Mouse (Mus musculus): ENCODE measurements around the gene Spry2. TPM values are rescaled to one million over a fixed set of nuclear protein-coding genes. Genes with fewer than 3 reads are reported as not detected.

Spry2 gene
- total RNA-seq, 1 experiment: 49.5 TPM

DNA sequence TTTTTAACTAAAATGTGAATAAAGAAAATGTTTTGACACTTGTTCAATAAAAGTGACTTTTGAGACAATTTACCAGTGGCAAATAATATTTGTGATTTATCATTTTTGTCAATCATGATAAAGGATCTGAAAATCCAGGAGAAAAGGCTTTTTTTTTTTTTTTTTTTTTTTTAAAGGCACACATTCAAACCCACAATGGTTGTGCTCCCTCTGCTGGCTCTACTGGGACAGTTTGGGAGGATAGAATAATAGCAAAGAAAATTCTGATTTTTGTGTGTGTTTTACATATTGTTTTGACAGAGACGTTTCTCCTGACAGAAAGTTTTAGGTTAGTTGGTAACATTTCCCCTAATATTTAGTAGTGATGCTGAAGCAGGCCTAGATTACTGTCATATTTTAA, 28.1 kb upstream of the Spry2 start:
- in situ Hi-C loops (cut with MboI; ENCODE audit: low sequenced_read_pairs in 2 of 2, unreplicated experiment in 2 of 2): no loop called here
- no peak for DNase-seq (ENCODE audit: low read depth, low spot score)
- Histone ChIP-seq H3K4me1 (ENCODE audit: control insufficient read depth in 2 of 2, insufficient read depth in 2 of 2, low read length in 2 of 2, poor library complexity in 1 of 2) (peaks cover 5 to 8% of the 10 kb centered on the region in 2 experiments; a peak in 3 of 4 replicates), H3K9ac (ENCODE audit: insufficient read depth, low read depth, low read length, poor library complexity, severe bottlenecking) (no peak overlapping the region), H3K4me3 (ENCODE audit: insufficient read depth in 1 of 2, low read depth in 1 of 2, low read length in 2 of 2, poor library complexity in 1 of 2, severe bottlenecking in 1 of 2) (no peak overlapping the region), H3K27ac (ENCODE audit: insufficient read depth, low read depth, low read length, poor library complexity, severe bottlenecking) (no peak overlapping the region), H3K9me3 (ENCODE audit: control insufficient read depth, insufficient read depth, low read depth, low read length) (no peaks in the 10 kb centered on the region), H3K36me3 (ENCODE audit: control insufficient read depth, insufficient read depth, low read length, poor library complexity, severe bottlenecking) (no peaks in the 10 kb centered on the region)
- TF ChIP-seq ZC3H11A (IDR thresholded peaks at IDR 0.05; ENCODE audit: borderline replicate concordance, low read depth, low read length): no peak
- peak; percentile 97 for TF ChIP-seq ZNF384 (IDR thresholded peaks at IDR 0.05; ENCODE audit: low read depth, low read length)
- no peak for TF ChIP-seq MAFK (IDR thresholded peaks at IDR 0.05; ENCODE audit: insufficient read depth, low read depth, low read length)
- no peak for TF ChIP-seq HCFC1 (IDR thresholded peaks at IDR 0.05; ENCODE audit: borderline replicate concordance, insufficient read depth, low read length)

DNA sequence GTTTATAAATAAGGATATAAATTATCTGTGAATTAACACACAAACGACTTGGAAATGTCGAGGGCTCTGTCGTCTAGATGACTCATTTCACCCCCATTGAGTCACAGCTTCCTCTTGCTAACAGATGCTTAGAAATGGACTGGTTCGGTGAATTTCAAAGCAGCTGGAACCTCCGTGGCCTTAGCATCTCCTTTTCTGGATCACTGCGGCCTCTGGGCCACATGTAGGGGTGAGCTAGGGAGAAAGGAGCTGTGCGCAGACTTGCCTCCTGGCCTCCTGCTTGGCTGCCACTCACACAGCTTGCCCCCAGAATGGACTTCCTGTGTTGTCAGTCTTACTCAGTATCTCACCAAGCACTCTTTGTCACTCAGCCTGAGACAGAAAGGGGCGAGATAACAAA, 26.3 kb upstream of the Spry2 start:
- TF ChIP-seq HCFC1 (IDR thresholded peaks at IDR 0.05; ENCODE audit: borderline replicate concordance, insufficient read depth, low read length) (no peak), CHD2 (IDR thresholded peaks at IDR 0.05; ENCODE audit: low read depth, low read length) (no peak), ZC3H11A (IDR thresholded peaks at IDR 0.05; ENCODE audit: borderline replicate concordance, low read depth, low read length) (no peak), ZNF384 (IDR thresholded peaks at IDR 0.05; ENCODE audit: low read depth, low read length) (no peak), MAFK (IDR thresholded peaks at IDR 0.05; ENCODE audit: insufficient read depth, low read depth, low read length) (no peak)
- peak overlapping the region; percentile 71 for H3K27ac ChIP-seq (ENCODE audit: insufficient read depth, low read depth, low read length, poor library complexity, severe bottlenecking)
- no peak overlapping the region for H3K4me3 ChIP-seq (ENCODE audit: insufficient read depth in 1 of 2, low read depth in 1 of 2, low read length in 2 of 2, poor library complexity in 1 of 2, severe bottlenecking in 1 of 2)
- peaks cover 5 to 8% of the 10 kb centered on the region in 2 experiments; a peak in 3 of 4 replicates for H3K4me1 ChIP-seq (ENCODE audit: control insufficient read depth in 2 of 2, insufficient read depth in 2 of 2, low read length in 2 of 2, poor library complexity in 1 of 2)
- H3K36me3 ChIP-seq (ENCODE audit: control insufficient read depth, insufficient read depth, low read length, poor library complexity, severe bottlenecking): no peaks in the 10 kb centered on the region
- in situ Hi-C loops (cut with MboI; ENCODE audit: low sequenced_read_pairs in 2 of 2, unreplicated experiment in 2 of 2): no loop called here
- no peak overlapping the region for H3K9ac ChIP-seq (ENCODE audit: insufficient read depth, low read depth, low read length, poor library complexity, severe bottlenecking)
- H3K9me3 ChIP-seq (ENCODE audit: control insufficient read depth, insufficient read depth, low read depth, low read length): no peaks in the 10 kb centered on the region
- no peak for DNase-seq (ENCODE audit: low read depth, low spot score)

DNA sequence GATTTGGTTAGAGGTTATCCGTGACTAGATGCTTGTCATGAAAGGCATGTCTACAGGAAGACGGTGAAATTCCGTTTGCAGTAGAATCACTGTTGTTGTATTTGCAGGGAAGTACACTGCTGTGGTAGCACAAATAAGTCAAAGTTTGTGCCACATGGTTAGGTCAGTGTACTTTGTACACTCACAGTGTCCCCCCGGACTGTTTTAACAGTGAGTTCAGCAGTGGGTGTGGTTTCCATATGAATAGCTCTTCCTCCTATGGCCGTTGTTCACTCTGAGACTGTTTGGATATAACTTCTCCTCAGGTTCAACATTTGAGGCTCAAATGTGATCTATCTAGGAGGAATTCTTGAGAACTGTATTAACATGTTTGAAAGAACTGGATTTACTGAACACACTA, 25.8 kb upstream of the Spry2 start:
- H3K4me3 ChIP-seq (ENCODE audit: insufficient read depth in 1 of 2, low read depth in 1 of 2, low read length in 2 of 2, poor library complexity in 1 of 2, severe bottlenecking in 1 of 2): no peak overlapping the region; a peak in 1 of 4 replicates
- H3K36me3 ChIP-seq (ENCODE audit: control insufficient read depth, insufficient read depth, low read length, poor library complexity, severe bottlenecking): no peaks in the 10 kb centered on the region
- H3K4me1 ChIP-seq (ENCODE audit: control insufficient read depth in 2 of 2, insufficient read depth in 2 of 2, low read length in 2 of 2, poor library complexity in 1 of 2): peaks cover 5 to 8% of the 10 kb centered on the region in 2 experiments; a peak in 3 of 4 replicates
- H3K9me3 ChIP-seq (ENCODE audit: control insufficient read depth, insufficient read depth, low read depth, low read length): no peaks in the 10 kb centered on the region
- no peak for TF ChIP-seq ZC3H11A (IDR thresholded peaks at IDR 0.05; ENCODE audit: borderline replicate concordance, low read depth, low read length)
- TF ChIP-seq ZNF384 (IDR thresholded peaks at IDR 0.05; ENCODE audit: low read depth, low read length): no peak
- in situ Hi-C loops (cut with MboI; ENCODE audit: low sequenced_read_pairs in 2 of 2, unreplicated experiment in 2 of 2): no loop called here
- no peak for DNase-seq (ENCODE audit: low read depth, low spot score)
- H3K9ac ChIP-seq (ENCODE audit: insufficient read depth, low read depth, low read length, poor library complexity, severe bottlenecking): no peak overlapping the region
- H3K27ac ChIP-seq (ENCODE audit: insufficient read depth, low read depth, low read length, poor library complexity, severe bottlenecking): no peak overlapping the region; the same call in 1 of the 2 replicates

DNA sequence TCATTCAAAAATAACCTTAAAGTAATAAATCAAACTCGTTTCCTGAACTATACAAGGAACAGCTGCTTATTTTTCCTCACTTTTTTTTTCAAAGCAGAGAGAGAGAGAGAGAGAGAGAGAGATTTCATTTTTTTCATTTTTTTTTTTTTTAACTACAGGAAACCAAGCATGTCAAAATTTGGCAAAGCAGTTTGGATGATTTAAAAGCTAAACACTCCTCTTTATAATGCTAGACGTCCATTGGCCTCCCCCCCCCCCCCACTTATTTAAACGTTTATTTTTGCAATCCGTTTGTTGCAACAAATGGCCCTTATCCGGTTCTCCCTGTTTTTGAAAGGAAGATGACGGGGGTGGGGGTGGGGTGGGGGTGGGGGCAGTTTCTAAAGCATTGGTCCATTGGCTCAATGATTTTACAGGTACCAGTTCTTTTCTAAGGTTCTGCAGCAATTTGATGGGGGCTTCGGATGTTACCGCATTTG, 24.6 kb upstream of the Spry2 start:
- H3K9ac ChIP-seq (ENCODE audit: insufficient read depth, low read depth, low read length, poor library complexity, severe bottlenecking): no peak overlapping the region
- H3K36me3 ChIP-seq (ENCODE audit: control insufficient read depth, insufficient read depth, low read length, poor library complexity, severe bottlenecking): no peaks in the 10 kb centered on the region
- DNase-seq (ENCODE audit: low read depth, low spot score): no peak
- peaks cover 5 to 8% of the 10 kb centered on the region in 2 experiments; a peak in 3 of 4 replicates for H3K4me1 ChIP-seq (ENCODE audit: control insufficient read depth in 2 of 2, insufficient read depth in 2 of 2, low read length in 2 of 2, poor library complexity in 1 of 2)
- H3K27ac ChIP-seq (ENCODE audit: insufficient read depth, low read depth, low read length, poor library complexity, severe bottlenecking): peak overlapping the region; percentile 75
- no peak; the same call in 1 of the 2 replicates for TF ChIP-seq ZNF384 (IDR thresholded peaks at IDR 0.05; ENCODE audit: low read depth, low read length)
- no peak for TF ChIP-seq CHD2 (IDR thresholded peaks at IDR 0.05; ENCODE audit: low read depth, low read length)
- TF ChIP-seq ZC3H11A (IDR thresholded peaks at IDR 0.05; ENCODE audit: borderline replicate concordance, low read depth, low read length): no peak
- no peak for TF ChIP-seq MAFK (IDR thresholded peaks at IDR 0.05; ENCODE audit: insufficient read depth, low read depth, low read length)
- no peak for TF ChIP-seq HCFC1 (IDR thresholded peaks at IDR 0.05; ENCODE audit: borderline replicate concordance, insufficient read depth, low read length)
- H3K9me3 ChIP-seq (ENCODE audit: control insufficient read depth, insufficient read depth, low read depth, low read length): no peaks in the 10 kb centered on the region
- no peak overlapping the region for H3K4me3 ChIP-seq (ENCODE audit: insufficient read depth in 1 of 2, low read depth in 1 of 2, low read length in 2 of 2, poor library complexity in 1 of 2, severe bottlenecking in 1 of 2)
- in situ Hi-C loops (cut with MboI; ENCODE audit: low sequenced_read_pairs in 2 of 2, unreplicated experiment in 2 of 2): no loop called here

All from ES-E14 (cell line).